Mouse (Mus musculus): ENCODE measurements around the gene Gm21028.
"Not testable (repeated sequence)": the region's sequence is repeated elsewhere in the genome, so short reads cannot be mapped to it uniquely, and the experiment has no call there.

Gene Gm21028

GRCm38 (mm10) chr7:42578488-42578887 is at the start of gene Gm21028:
TSS of gene Gm21028 (minus strand) at chr7:42578588.
- DNase-seq (ENCODE audit: low spot score), result no peak

- DNase-seq (ENCODE audit: low spot score), result not testable (repeated sequence)
Measured at GRCm38 (mm10) chr7:42595666-42596065, 17.3 kb upstream of the Gm21028 start.

- DNase-seq (ENCODE audit: low spot score), result not testable (repeated sequence)
Measured at GRCm38 (mm10) chr7:42592413-42592812, 14.0 kb upstream of the Gm21028 start, which contains the start of gene Zfp977. TSS of gene Zfp977 (minus strand) at chr7:42592547.

GRCm38 (mm10) chr7:42591311-42591710 is 12.9 kb upstream of the Gm21028 start:
- not testable (repeated sequence) for DNase-seq (ENCODE audit: low spot score)

- DNase-seq (ENCODE audit: low spot score), result no peak
Measured at GRCm38 (mm10) chr7:42551766-42552165, 26.6 kb downstream of the Gm21028 start.
